Comparison of ENCODE assay signal across 10 mouse cellular contexts in genomic region chr2:38339910-38340625, GRCm38 (mm10). TPM values are rescaled to one million over a fixed set of nuclear protein-coding genes. Genes with fewer than 3 reads are reported as not detected.
DNase-seq lines count a peak whose midpoint lies in the region; ATAC-seq and TF ChIP-seq lines count a peak whose summit lies in the region.
"Had no signal": no experiment of that assay in that cellular context is flagged by ENCODE, and none has a peak within 500 bp of the region (broad histone marks: within the 10 kb centered on the region; RNA-seq: fewer than 3 reads in every experiment).

No protein-coding gene starts in this region.

- 2% methylated on average over 9 of the region's 9 CpGs for WGBS in heart, embryonic 15.5 days
- 3% methylated on average over 9 of the region's 9 CpGs for WGBS in liver, embryonic 15.5 days (ENCODE audit: insufficient replicate concordance)

- no peaks in the 10 kb centered on the region for H3K79me3 ChIP-seq in C2C12 (ENCODE audit: low read depth)

- no peak for ATAC-seq in heart, embryonic 15.5 days (replicated peaks; ENCODE audit: insufficient number of reproducible peaks, insufficient read depth, low FRiP score, low read depth)
- no peak for ATAC-seq in liver, embryonic 15.5 days (ENCODE audit: insufficient read depth)

- no peak for DNase-seq in thymus, postnatal 4 days
- no peak for DNase-seq in left cerebral cortex, postnatal 4 days
- no peak for DNase-seq in gastrocnemius, postnatal 4 days (ENCODE audit: low spot score in 2 of 2)
- no peak for DNase-seq in thymus, postnatal 10 days (ENCODE audit: low spot score in 2 of 2)
- DNase-seq: layer of hippocampus, adult 9-11 months; thymus, postnatal 36 days had no signal

- intact Hi-C loops in left cerebral cortex, postnatal 4 days (cut with DNase I) = no loop called here

- TF ChIP-seq CTCF in C2C12 (IDR thresholded peaks at IDR 0.05; ENCODE audit: control insufficient read depth, insufficient read depth, insufficient read length) (no peak), E14TG2a.4 (conservative IDR thresholded peaks at IDR 0.05; ENCODE audit: low read length) (no peak)

- H3K4me3 ChIP-seq in C2C12 (ENCODE audit: insufficient read depth, poor library complexity, severe bottlenecking) = peak overlapping the region; percentile 6
- peak overlapping the region; percentile 68 for H3K4me3 ChIP-seq in E14TG2a.4 (replicated peaks; ENCODE audit: low read length)
- H3K4me3 ChIP-seq in heart, embryonic 15.5 days = peak overlapping the region; percentile 55
- H3K4me3 ChIP-seq in liver, embryonic 15.5 days (replicated peaks) = peak overlapping the region; percentile 44

- H3K4me1 ChIP-seq in E14TG2a.4 (replicated peaks; ENCODE audit: low read depth, low read length) = peaks cover 26% of the 10 kb centered on the region
- H3K4me1 ChIP-seq in heart, embryonic 15.5 days (replicated peaks) = peaks cover 21% of the 10 kb centered on the region
- peaks cover 9% of the 10 kb centered on the region for H3K4me1 ChIP-seq in liver, embryonic 15.5 days (replicated peaks)

- no peak overlapping the region for H3K27ac ChIP-seq in heart, embryonic 15.5 days
- no peak overlapping the region for H3K27ac ChIP-seq in liver, embryonic 15.5 days (replicated peaks)

- H3K4me2 ChIP-seq in heart, embryonic 15.5 days = peak overlapping the region; percentile 95
- peak overlapping the region; percentile 66 for H3K4me2 ChIP-seq in liver, embryonic 15.5 days

- no peaks in the 10 kb centered on the region for H3K79me2 ChIP-seq in C2C12 (ENCODE audit: control insufficient read depth, insufficient read depth)

- H3K27me3 ChIP-seq in C2C12 (ENCODE audit: control insufficient read depth, insufficient read depth, insufficient read length) (peaks cover 54% of the 10 kb centered on the region), E14TG2a.4 (ENCODE audit: insufficient read depth, low read length) (peaks cover 95% of the 10 kb centered on the region)
- peaks cover 100% of the 10 kb centered on the region for H3K27me3 ChIP-seq in heart, embryonic 15.5 days
- H3K27me3 ChIP-seq in liver, embryonic 15.5 days = peaks cover 100% of the 10 kb centered on the region

- H3K9ac ChIP-seq in heart, embryonic 15.5 days = peak overlapping the region; percentile 34; the same call in 1 of the 2 replicates
- no peak overlapping the region for H3K9ac ChIP-seq in liver, embryonic 15.5 days

- H3ac ChIP-seq in C2C12 (ENCODE audit: control insufficient read depth, insufficient read length, low read depth) = peak overlapping the region; percentile 52

- H3K36me3 ChIP-seq in C2C12 (ENCODE audit: control insufficient read depth, insufficient read depth) (no peaks in the 10 kb centered on the region), E14TG2a.4 (ENCODE audit: insufficient read depth, low read length) (no peaks in the 10 kb centered on the region)
- no peaks in the 10 kb centered on the region for H3K36me3 ChIP-seq in heart, embryonic 15.5 days
- H3K36me3 ChIP-seq in liver, embryonic 15.5 days (replicated peaks) = no peaks in the 10 kb centered on the region

- H3K9me3 ChIP-seq in E14TG2a.4 (ENCODE audit: low read length) = no peaks in the 10 kb centered on the region
- no peaks in the 10 kb centered on the region for H3K9me3 ChIP-seq in heart, embryonic 15.5 days (replicated peaks)
- H3K9me3 ChIP-seq in liver, embryonic 15.5 days (replicated peaks) = no peaks in the 10 kb centered on the region

TF ChIP-seq in C2C12, 6 proteins besides CTCF, POLR2A, EP300 and RAD21:
- TF ChIP-seq MYOD1 (IDR thresholded peaks at IDR 0.05; ENCODE audit: control insufficient read depth, insufficient read length, low read depth) = no peak
- no peak for TF ChIP-seq MYOG (IDR thresholded peaks at IDR 0.05; ENCODE audit: control insufficient read depth, extremely low read depth, insufficient read length)
- no peak for TF ChIP-seq USF1 (IDR thresholded peaks at IDR 0.05; ENCODE audit: low read depth)
- no peak for TF ChIP-seq FOSL1 (IDR thresholded peaks at IDR 0.05; ENCODE audit: insufficient read depth, low read length, poor library complexity, severe bottlenecking)
- TF ChIP-seq CEBPB (IDR thresholded peaks at IDR 0.05; ENCODE audit: low read depth) = no peak
- TF ChIP-seq MAX (IDR thresholded peaks at IDR 0.05) = no peak

RNA-seq across cellular contexts. Expression of gene Lhx2, which starts 1.0 kb away (rescaled TPM):
- polyA plus RNA-seq in C2C12 (2012; fragmentation: generic; extraction: Trizol) = 2.8 TPM
- 0.05 TPM in 1 of 2 replicates, not detected in the other for polyA plus RNA-seq in heart, embryonic 15.5 days (2015; fragmentation: Nextera tagmentation; extraction: Ambion mirVana)
- polyA plus RNA-seq in liver, embryonic 15.5 days (2015; fragmentation: Nextera tagmentation; extraction: Ambion mirVana) = 1.5 and 1.9 TPM in 2 replicates
- total RNA-seq in left cerebral cortex, postnatal 4 days (2021) = 100 to 1,000 TPM; 110 to 128 TPM
- total RNA-seq in gastrocnemius, postnatal 4 days (2021) = under 1 TPM; 0.78 TPM

RNA-seq across cellular contexts. Expression of gene Dennd1a, which starts 52.9 kb away (rescaled TPM):
- polyA plus RNA-seq in C2C12 (2012; fragmentation: generic; extraction: Trizol) = 7.7 TPM
- polyA plus RNA-seq in heart, embryonic 15.5 days (2015; fragmentation: Nextera tagmentation; extraction: Ambion mirVana) = 10.5 and 14.5 TPM in 2 replicates
- polyA plus RNA-seq in liver, embryonic 15.5 days (2015; fragmentation: Nextera tagmentation; extraction: Ambion mirVana) = 9.4 and 9.9 TPM in 2 replicates
- total RNA-seq in left cerebral cortex, postnatal 4 days (2021) = 10 to 100 TPM; 70.7 to 75.7 TPM
- total RNA-seq in gastrocnemius, postnatal 4 days (2021) = 10 to 100 TPM; 33.7 to 35.3 TPM

Comparison
In these comparisons a context has a peak if more than half of its experiments do, and no peak if none do; other contexts are left out.
1. H3K4me3 ChIP-seq: peak in every context shown above with its lines; median percentile 68 in E14TG2a.4; 55 in heart, embryonic 15.5 days; 44 in liver, embryonic 15.5 days; 6 in C2C12.